Mouse (Mus musculus): ENCODE measurements around the gene Usp39. TPM values are rescaled to one million over a fixed set of nuclear protein-coding genes. Genes with fewer than 3 reads are reported as not detected.

Gene Usp39
- polyA plus RNA-seq, 1 experiment from 2014 or later, result 16.0 TPM

GRCm38 (mm10) chr6:72369557-72369956 lies 24.6 kb upstream of the Usp39 start:
- Histone ChIP-seq H3K4me3 (ENCODE audit: low read depth, low read length) (no peak overlapping the region), H3K27ac (ENCODE audit: low read depth, low read length) (no peak overlapping the region), H3K9me3 (ENCODE audit: control insufficient read depth) (no peaks in the 10 kb centered on the region), H3K9ac (ENCODE audit: low read depth, low read length) (no peak overlapping the region), H3K27me3 (replicated peaks; ENCODE audit: control insufficient read depth, insufficient read depth, low read length) (no peaks in the 10 kb centered on the region), H3K4me1 (replicated peaks; ENCODE audit: control insufficient read depth, insufficient read depth, low read length) (0 out of 2 replicates have a peak, but pooled peaks cover 3% of the 10 kb centered on the region), H3K4me2 (replicated peaks; ENCODE audit: low read depth) (no peak overlapping the region), H3K36me3 (ENCODE audit: control insufficient read depth, insufficient read depth) (no peaks in the 10 kb centered on the region)
- ATAC-seq, result no peak
- 85% methylated on average over 4 of the region's 4 CpGs for WGBS
- peak; percentile 43 for TF ChIP-seq CTCF (IDR thresholded peaks at IDR 0.05; ENCODE audit: low read depth)

DNA sequence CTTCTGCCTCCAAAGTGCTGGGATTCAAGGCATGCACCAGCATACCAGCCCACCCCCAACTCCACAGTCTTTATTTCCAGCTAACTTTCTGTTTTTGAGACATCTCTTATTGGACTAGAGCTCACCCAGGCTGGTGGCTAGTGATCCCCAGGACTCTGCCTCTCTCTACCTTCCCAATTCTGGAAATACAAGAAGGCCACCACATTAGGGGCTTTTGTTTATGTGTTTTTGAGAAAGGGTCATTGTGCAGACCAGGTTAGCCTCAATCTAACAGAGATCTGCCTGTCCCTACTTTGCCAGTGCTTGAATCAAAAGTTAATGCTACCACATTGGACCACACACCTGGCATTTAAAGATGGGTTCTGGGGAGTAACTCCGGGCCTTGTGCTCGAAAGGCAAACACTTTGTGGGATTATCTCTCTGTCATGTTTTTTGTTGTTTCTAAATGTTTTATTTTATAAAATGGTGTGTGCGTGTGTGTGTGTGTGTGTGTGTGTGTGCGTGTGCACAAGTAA lies 22.5 kb upstream of the Usp39 start:
- Histone ChIP-seq H3K4me1 (replicated peaks; ENCODE audit: control insufficient read depth, insufficient read depth, low read length) (no peaks in the 10 kb centered on the region), H3K27ac (ENCODE audit: low read depth, low read length) (no peak overlapping the region), H3K36me3 (ENCODE audit: control insufficient read depth, insufficient read depth) (no peaks in the 10 kb centered on the region), H3K4me2 (replicated peaks; ENCODE audit: low read depth) (no peak overlapping the region), H3K27me3 (replicated peaks; ENCODE audit: control insufficient read depth, insufficient read depth, low read length) (no peaks in the 10 kb centered on the region), H3K4me3 (ENCODE audit: low read depth, low read length) (no peak overlapping the region), H3K9me3 (ENCODE audit: control insufficient read depth) (no peaks in the 10 kb centered on the region), H3K9ac (ENCODE audit: low read depth, low read length) (no peak overlapping the region)
- WGBS, result 78% methylated on average over 4 of the region's 4 CpGs
- no peak for TF ChIP-seq CTCF (IDR thresholded peaks at IDR 0.05; ENCODE audit: low read depth)
- ATAC-seq, result no peak

DNA sequence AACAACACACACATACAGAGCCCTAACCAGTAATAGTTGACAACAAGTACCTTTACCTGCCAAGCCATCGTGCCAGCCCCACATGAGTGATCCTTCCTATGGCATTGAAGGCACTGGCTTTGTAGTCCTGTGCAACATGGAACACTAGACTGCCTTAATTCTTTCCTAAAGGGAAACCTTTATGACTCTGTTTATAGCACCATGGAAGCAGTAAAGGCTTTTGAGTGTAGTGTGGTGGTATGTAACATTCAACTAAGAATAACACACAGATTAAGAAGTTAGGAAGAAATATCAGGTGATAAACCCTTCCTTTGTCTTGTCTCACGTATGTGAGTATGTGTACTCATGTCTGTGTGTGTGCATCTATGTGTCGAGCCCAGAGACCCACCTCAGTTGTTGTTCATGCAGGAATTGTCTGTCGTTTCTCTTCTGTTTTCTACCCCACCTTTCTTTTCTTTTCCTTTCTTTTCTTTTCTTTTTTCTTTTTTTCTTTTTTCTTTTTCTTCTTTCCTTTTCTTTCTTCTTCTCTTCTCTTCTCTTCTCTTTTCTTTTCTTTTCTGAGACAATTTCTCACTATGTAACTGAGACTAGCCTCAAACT lies 22.0 kb upstream of the Usp39 start, which contains the start of gene Rnf181:
Gene Rnf181, minus strand, starts transcription at position 113 of the 600 bp plus-strand sequence.
- WGBS, result 80% methylated on average over 4 of the region's 4 CpGs
- no peaks in the 10 kb centered on the region for H3K9me3 ChIP-seq (ENCODE audit: control insufficient read depth)
- TF ChIP-seq CTCF (IDR thresholded peaks at IDR 0.05; ENCODE audit: low read depth), result no peak
- H3K4me2 ChIP-seq (replicated peaks; ENCODE audit: low read depth), result no peak within 1 kb of the TSS
- H3K4me1 ChIP-seq (replicated peaks; ENCODE audit: control insufficient read depth, insufficient read depth, low read length), result no peaks in the 10 kb centered on the region
- H3K9ac ChIP-seq (ENCODE audit: low read depth, low read length), result no peak within 1 kb of the TSS
- no peak for ATAC-seq
- no peak within 1 kb of the TSS for H3K4me3 ChIP-seq (ENCODE audit: low read depth, low read length)
- no peaks in the 10 kb centered on the region for H3K36me3 ChIP-seq (ENCODE audit: control insufficient read depth, insufficient read depth)
- no peaks in the 10 kb centered on the region for H3K27me3 ChIP-seq (replicated peaks; ENCODE audit: control insufficient read depth, insufficient read depth, low read length)
- H3K27ac ChIP-seq (ENCODE audit: low read depth, low read length), result no peak within 1 kb of the TSS

DNA sequence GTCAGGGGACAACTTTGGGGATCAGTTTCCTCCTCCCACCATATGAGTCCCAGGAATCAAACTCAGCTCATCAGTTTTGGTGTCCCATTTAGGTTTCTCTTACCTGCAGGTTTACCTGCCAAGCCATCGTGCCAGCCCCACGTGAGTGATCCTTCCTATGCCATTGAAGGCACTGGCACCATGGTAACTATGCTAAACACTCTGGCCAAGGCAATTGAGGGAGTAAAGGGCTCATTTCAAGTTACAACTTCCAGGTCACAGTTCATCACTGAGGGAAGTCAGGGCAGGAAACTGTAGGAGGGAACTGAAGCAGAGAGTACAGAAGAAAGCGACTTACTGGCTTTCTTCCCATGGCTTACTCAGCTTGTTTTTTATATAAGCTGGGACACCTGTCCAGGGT lies 21.3 kb upstream of the Usp39 start:
- 63% methylated on average over 3 of the region's 3 CpGs for WGBS
- H3K9me3 ChIP-seq (ENCODE audit: control insufficient read depth), result no peaks in the 10 kb centered on the region
- H3K4me3 ChIP-seq (ENCODE audit: low read depth, low read length), result no peak overlapping the region
- H3K4me1 ChIP-seq (replicated peaks; ENCODE audit: control insufficient read depth, insufficient read depth, low read length), result no peaks in the 10 kb centered on the region; the same call in 1 of the 2 replicates
- H3K4me2 ChIP-seq (replicated peaks; ENCODE audit: low read depth), result no peak overlapping the region
- H3K9ac ChIP-seq (ENCODE audit: low read depth, low read length), result no peak overlapping the region
- no peaks in the 10 kb centered on the region for H3K36me3 ChIP-seq (ENCODE audit: control insufficient read depth, insufficient read depth)
- TF ChIP-seq CTCF (IDR thresholded peaks at IDR 0.05; ENCODE audit: low read depth), result no peak
- no peak for ATAC-seq
- H3K27me3 ChIP-seq (replicated peaks; ENCODE audit: control insufficient read depth, insufficient read depth, low read length), result no peaks in the 10 kb centered on the region
- H3K27ac ChIP-seq (ENCODE audit: low read depth, low read length), result no peak overlapping the region

GRCm38 (mm10) chr6:72364985-72365384 lies 20.0 kb upstream of the Usp39 start:
- Histone ChIP-seq H3K27ac (ENCODE audit: low read depth, low read length) (no peak overlapping the region), H3K4me2 (replicated peaks; ENCODE audit: low read depth) (no peak overlapping the region), H3K9me3 (ENCODE audit: control insufficient read depth) (no peaks in the 10 kb centered on the region), H3K4me3 (ENCODE audit: low read depth, low read length) (no peak overlapping the region), H3K9ac (ENCODE audit: low read depth, low read length) (no peak overlapping the region), H3K36me3 (ENCODE audit: control insufficient read depth, insufficient read depth) (no peaks in the 10 kb centered on the region; the same call in 1 of the 2 replicates), H3K27me3 (replicated peaks; ENCODE audit: control insufficient read depth, insufficient read depth, low read length) (no peaks in the 10 kb centered on the region), H3K4me1 (replicated peaks; ENCODE audit: control insufficient read depth, insufficient read depth, low read length) (peaks cover 5% of the 10 kb centered on the region; the same call in 1 of the 2 replicates)
- WGBS, result 48% methylated on average over 6 of the region's 6 CpGs
- ATAC-seq, result no peak
- TF ChIP-seq CTCF (IDR thresholded peaks at IDR 0.05; ENCODE audit: low read depth), result no peak

GRCm38 (mm10) chr6:72364009-72364408 lies 19.0 kb upstream of the Usp39 start:
- Histone ChIP-seq H3K4me2 (replicated peaks; ENCODE audit: low read depth) (no peak overlapping the region), H3K36me3 (ENCODE audit: control insufficient read depth, insufficient read depth) (peaks cover 8% of the 10 kb centered on the region; the same call in 1 of the 2 replicates), H3K4me3 (ENCODE audit: low read depth, low read length) (no peak overlapping the region), H3K4me1 (replicated peaks; ENCODE audit: control insufficient read depth, insufficient read depth, low read length) (peaks cover 5% of the 10 kb centered on the region; the same call in 1 of the 2 replicates), H3K9ac (ENCODE audit: low read depth, low read length) (no peak overlapping the region), H3K27me3 (replicated peaks; ENCODE audit: control insufficient read depth, insufficient read depth, low read length) (no peaks in the 10 kb centered on the region), H3K9me3 (ENCODE audit: control insufficient read depth) (no peaks in the 10 kb centered on the region), H3K27ac (ENCODE audit: low read depth, low read length) (no peak overlapping the region)
- TF ChIP-seq CTCF (IDR thresholded peaks at IDR 0.05; ENCODE audit: low read depth), result peak; percentile 53
- no peak for ATAC-seq
- 46% methylated on average over 7 of the region's 7 CpGs for WGBS
